Comparison of ENCODE assay signal across 13 mouse cellular contexts in the genomic region with DNA sequence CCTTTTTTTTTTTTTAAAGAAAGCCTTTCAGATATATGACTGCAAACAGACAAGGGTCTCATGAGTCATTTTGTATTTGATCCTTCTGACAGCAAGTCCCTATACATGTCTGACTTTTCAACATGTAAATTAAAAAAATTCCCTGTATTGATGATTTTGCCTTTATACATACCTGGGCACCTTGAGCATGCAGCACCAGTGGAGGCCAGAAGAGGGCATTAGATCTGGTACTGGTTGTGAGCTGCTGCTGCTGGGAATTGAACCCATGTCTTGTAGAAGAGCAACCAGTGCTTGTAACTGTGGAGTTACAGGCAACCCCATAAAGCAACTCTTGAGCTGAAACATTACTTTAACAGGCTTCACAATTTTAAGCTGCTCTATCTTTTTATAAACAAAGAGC. TPM values are rescaled to one million over a fixed set of nuclear protein-coding genes. Genes with fewer than 3 reads are reported as not detected.
A peak's percentile ranks its signal among the peaks of the same experiment; 100 is the strongest.
DNase-seq lines count a peak whose midpoint lies in the region; ATAC-seq and TF ChIP-seq lines count a peak whose summit lies in the region.
"Had no signal": no experiment of that assay in that cellular context is flagged by ENCODE, and none has a peak within 500 bp of the region (broad histone marks: within the 10 kb centered on the region; RNA-seq: fewer than 3 reads in every experiment).

No protein-coding gene starts in this region.

- no peak overlapping the region for H3K9ac ChIP-seq in kidney, postnatal 0 days (ENCODE audit: low read depth, low read length)
- H3K9ac ChIP-seq in heart, embryonic 11.5 days (ENCODE audit: low read depth, low read length): no peak overlapping the region
- H3K9ac ChIP-seq: heart, embryonic 12.5 days; intestine, embryonic 15.5 days; limb, embryonic 12.5 days had no signal

- TF ChIP-seq POLR2A in small intestine, adult 2 months (IDR thresholded peaks at IDR 0.05; ENCODE audit: low read depth, low read length): no peak

- no peak overlapping the region for H3K27ac ChIP-seq in kidney, postnatal 0 days
- H3K27ac ChIP-seq in small intestine, adult 2 months (ENCODE audit: insufficient read depth, low read depth, low read length): no peak overlapping the region
- no peak overlapping the region for H3K27ac ChIP-seq in heart, embryonic 11.5 days (ENCODE audit: low read depth, low read length)
- H3K27ac ChIP-seq: intestine, embryonic 15.5 days; limb, embryonic 12.5 days had no signal

- DNase-seq in kidney, postnatal 0 days (ENCODE audit: low spot score): peak; percentile 10
- no peak for DNase-seq in kidney, adult 18-20 months
- DNase-seq in left cerebral cortex, postnatal 36 days (ENCODE audit: low spot score in 2 of 2): no peak
- DNase-seq: cerebellum, adult 8-10 months; midbrain, embryonic 14.5 days had no signal

- no peaks in the 10 kb centered on the region for H3K9me3 ChIP-seq in kidney, postnatal 0 days (replicated peaks; ENCODE audit: low read length)
- H3K9me3 ChIP-seq in heart, embryonic 11.5 days (replicated peaks; ENCODE audit: control insufficient read depth, low read length): no peaks in the 10 kb centered on the region
- H3K9me3 ChIP-seq: heart, embryonic 12.5 days; intestine, embryonic 15.5 days; limb, embryonic 12.5 days had no signal

- peak; percentile 38; the same call in 1 of the 2 replicates for TF ChIP-seq CTCF in kidney, postnatal 0 days (IDR thresholded peaks at IDR 0.05; ENCODE audit: low read depth)
- peak; percentile 48; the same call in 1 of the 2 replicates for TF ChIP-seq CTCF in small intestine, adult 2 months (IDR thresholded peaks at IDR 0.05; ENCODE audit: extremely low read depth, insufficient read length, insufficient replicate concordance, low read depth, low read length)

- H3K4me3 ChIP-seq in kidney, postnatal 0 days (replicated peaks; ENCODE audit: low read depth, low read length): no peak overlapping the region
- no peak overlapping the region for H3K4me3 ChIP-seq in small intestine, adult 2 months (ENCODE audit: low read depth, low read length)
- H3K4me3 ChIP-seq in heart, embryonic 11.5 days (ENCODE audit: low read depth, low read length): no peak overlapping the region
- H3K4me3 ChIP-seq: heart, embryonic 12.5 days; intestine, embryonic 15.5 days; limb, embryonic 12.5 days had no signal

- H3K36me3 ChIP-seq in kidney, postnatal 0 days (ENCODE audit: insufficient read depth, low read length): no peaks in the 10 kb centered on the region
- H3K36me3 ChIP-seq in small intestine, adult 2 months (ENCODE audit: control insufficient read depth, insufficient read depth, low read length): no peaks in the 10 kb centered on the region
- no peaks in the 10 kb centered on the region for H3K36me3 ChIP-seq in heart, embryonic 11.5 days (ENCODE audit: control insufficient read depth, insufficient read depth, low read length)
- H3K36me3 ChIP-seq: heart, embryonic 12.5 days; intestine, embryonic 15.5 days; limb, embryonic 12.5 days had no signal

- H3K4me1 ChIP-seq in kidney, postnatal 0 days (replicated peaks; ENCODE audit: insufficient read depth, low read length): no peaks in the 10 kb centered on the region
- no peaks in the 10 kb centered on the region for H3K4me1 ChIP-seq in small intestine, adult 2 months (ENCODE audit: control insufficient read depth, insufficient read depth, insufficient read length, low read length)
- H3K4me1 ChIP-seq in heart, embryonic 11.5 days (ENCODE audit: control insufficient read depth, insufficient read depth, low read length): no peaks in the 10 kb centered on the region
- H3K4me1 ChIP-seq: intestine, embryonic 15.5 days; limb, embryonic 12.5 days had no signal

- H3K4me2 ChIP-seq in kidney, postnatal 0 days (ENCODE audit: low read length): no peak overlapping the region
- H3K4me2 ChIP-seq in heart, embryonic 11.5 days: no peak overlapping the region
- H3K4me2 ChIP-seq: heart, embryonic 12.5 days; intestine, embryonic 15.5 days; limb, embryonic 12.5 days had no signal

- no peak for ATAC-seq in kidney, postnatal 0 days (replicated peaks; ENCODE audit: low FRiP score, low read depth)
- peak; percentile 67 for ATAC-seq in CD4-positive, CD25-positive, alpha-beta regulatory T cell, adult 4 months
- peak; percentile 63 for ATAC-seq in activated CD4-positive, CD25-positive, alpha-beta regulatory T cell, adult 4 months
- ATAC-seq in heart, embryonic 11.5 days (replicated peaks; ENCODE audit: insufficient number of reproducible peaks, low FRiP score, low TSS enrichment): no peak
- no peak for ATAC-seq in monocyte, adult 5-6 weeks (replicated peaks; ENCODE audit: insufficient number of reproducible peaks, low FRiP score, low TSS enrichment, poor library complexity, severe bottlenecking)
- ATAC-seq: intestine, embryonic 15.5 days had no signal

- intact Hi-C loops in left cerebral cortex, postnatal 36 days (cut with DNase I): no loop called here

- no peaks in the 10 kb centered on the region for H3K27me3 ChIP-seq in kidney, postnatal 0 days (ENCODE audit: insufficient read depth, low read length)
- no peaks in the 10 kb centered on the region for H3K27me3 ChIP-seq in small intestine, adult 2 months (ENCODE audit: control insufficient read depth, insufficient read depth, low read length)
- no peaks in the 10 kb centered on the region for H3K27me3 ChIP-seq in heart, embryonic 11.5 days (ENCODE audit: control insufficient read depth, insufficient read depth, low read length)
- H3K27me3 ChIP-seq: heart, embryonic 12.5 days; intestine, embryonic 15.5 days; limb, embryonic 12.5 days had no signal

RNA-seq across cellular contexts. Expression of gene Ankib1, which starts 20.1 kb away (rescaled TPM):
- 13.3 and 14.1 TPM in 2 replicates for polyA plus RNA-seq in kidney, postnatal 0 days (2015; fragmentation: Nextera tagmentation; extraction: Ambion mirVana)
- polyA plus RNA-seq in CD4-positive, CD25-positive, alpha-beta regulatory T cell, adult 4 months (2017; shearing (Covaris generic)): 10 to 100 TPM; 13.7 to 17.5 TPM
- 10 to 100 TPM; 13.8 to 22.9 TPM for polyA plus RNA-seq in activated CD4-positive, CD25-positive, alpha-beta regulatory T cell, adult 4 months (2017; shearing (Covaris generic))
- 3.5 and 6.3 TPM in 2 replicates for polyA plus RNA-seq in small intestine, adult 2 months (2012; rRNA removed)
- 9.8 and 10.5 TPM in 2 replicates for polyA plus RNA-seq in heart, embryonic 11.5 days (2014; fragmentation: Nextera tagmentation; extraction: Ambion mirVana)
- total RNA-seq in monocyte, adult 5-6 weeks (2017): 61.0 to 88.3 TPM (median 78.2 TPM) in 3 replicates
- 100 to 1,000 TPM; 106 to 111 TPM for total RNA-seq in left cerebral cortex, postnatal 36 days (2021)

RNA-seq across cellular contexts. Expression of gene Krit1, which starts 20.3 kb away (rescaled TPM):
- 36.7 and 39.4 TPM in 2 replicates for polyA plus RNA-seq in kidney, postnatal 0 days (2015; fragmentation: Nextera tagmentation; extraction: Ambion mirVana)
- 100 to 1,000 TPM; 118 to 129 TPM for polyA plus RNA-seq in CD4-positive, CD25-positive, alpha-beta regulatory T cell, adult 4 months (2017; shearing (Covaris generic))
- polyA plus RNA-seq in activated CD4-positive, CD25-positive, alpha-beta regulatory T cell, adult 4 months (2017; shearing (Covaris generic)): 100 to 1,000 TPM in 1 of 2 experiments, 10 to 100 TPM in 1; 91.1 to 118 TPM
- 1.1 and 2.1 TPM in 2 replicates for polyA plus RNA-seq in small intestine, adult 2 months (2012; rRNA removed)
- polyA plus RNA-seq in heart, embryonic 11.5 days (2014; fragmentation: Nextera tagmentation; extraction: Ambion mirVana): 43.7 and 44.4 TPM in 2 replicates
- total RNA-seq in monocyte, adult 5-6 weeks (2017): 75.0 to 108 TPM (median 86.0 TPM) in 3 replicates
- 10 to 100 TPM; 40.1 to 67.3 TPM for total RNA-seq in left cerebral cortex, postnatal 36 days (2021)

Comparison
In these comparisons a context has a peak if more than half of its experiments do, and no peak if none do; other contexts are left out.
1. ATAC-seq: peak in CD4-positive, CD25-positive, alpha-beta regulatory T cell, adult 4 months (single experiment) and activated CD4-positive, CD25-positive, alpha-beta regulatory T cell, adult 4 months (single experiment); none in kidney, postnatal 0 days (single experiment), heart, embryonic 11.5 days (single experiment) and monocyte, adult 5-6 weeks (single experiment).
2. RNA of gene Krit1, which starts 20.3 kb away (polyA plus RNA-seq): 118 to 129 TPM in CD4-positive, CD25-positive, alpha-beta regulatory T cell, adult 4 months, 91.1 to 118 TPM in activated CD4-positive, CD25-positive, alpha-beta regulatory T cell, adult 4 months, 43.7 to 44.4 TPM in heart, embryonic 11.5 days and 36.7 to 39.4 TPM in kidney, postnatal 0 days; 1.1 to 2.1 TPM in small intestine, adult 2 months; every median in the first group is over 10 times any median in the second.